Mouse (Mus musculus) liver, embryonic 14.5 days (tissue): ENCODE measurements around the gene Eya4. TPM values are rescaled to one million over a fixed set of nuclear protein-coding genes. Genes with fewer than 3 reads are reported as not detected.

Source experiments
- ATAC-seq: fragments of 200-750 bp; cut with Nextera tagmentation; 2 replicates; pipeline ENCODE4 v1.8.0; 2017; ENCODE audit warnings: moderate number of reproducible peaks, mild to moderate bottlenecking, moderate library complexity; ENCODE audit not compliant: insufficient read depth
- DNase-seq, 3 experiments: peaks; one replicate each; pipeline ENCODE4 v3.0.0-alpha.2; 2012 to 2013; ENCODE audit warnings: low read depth in 3 of 3, low spot score in 3 of 3
- H3K27ac ChIP-seq: fragments of 300-500 bp; sonication (generic); 2 replicates; pipeline ENCODE4 v1.5.1; 2014; ENCODE audit warnings: moderate library complexity, mild to moderate bottlenecking, control low read depth, inconsistent platforms
- H3K27me3 ChIP-seq: fragments of 300-500 bp; sonication (generic); 2 replicates; pipeline ENCODE4 v1.6.1; 2014; ENCODE audit warnings: mild to moderate bottlenecking, low read length, moderate library complexity; ENCODE audit not compliant: control insufficient read depth, insufficient read depth
- H3K36me3 ChIP-seq: fragments of 300-500 bp; sonication (generic); replicated peaks from 2 replicates; pipeline ENCODE4 v1.6.1; 2014; ENCODE audit warnings: low read depth; ENCODE audit not compliant: control insufficient read depth, insufficient read depth
- H3K4me1 ChIP-seq, 2 experiments: fragments of 200-500 bp in 1 of 2; fragments of 300-500 bp in 1 of 2; sonication (generic) in 1 of 2; replicated peaks; 2 replicates each; pipeline ENCODE4 v1.6.1; 2012 to 2014; ENCODE audit warnings: antibody characterized with exemption in 1 of 2, inconsistent platforms in 1 of 2, low read length in 1 of 2; ENCODE audit not compliant: control insufficient read depth in 2 of 2, insufficient read depth in 2 of 2
- H3K4me2 ChIP-seq: fragments of 300-500 bp; sonication (generic); 2 replicates; pipeline ENCODE4 v1.6.1; 2014; ENCODE audit warnings: low read depth, mild to moderate bottlenecking, control low read depth, moderate library complexity
- H3K4me3 ChIP-seq, 2 experiments: fragments of 200-500 bp in 1 of 2; fragments of 300-500 bp in 1 of 2; sonication (generic) in 1 of 2; 2 replicates each; pipeline ENCODE4 v1.5.1; 2012 to 2014; ENCODE audit warnings: low read depth in 2 of 2, low read length in 2 of 2, mild to moderate bottlenecking in 2 of 2, control low read depth in 1 of 2, inconsistent platforms in 1 of 2, moderate library complexity in 1 of 2; ENCODE audit not compliant: insufficient read depth in 1 of 2
- H3K9ac ChIP-seq: fragments of 300-500 bp; sonication (generic); replicated peaks from 2 replicates; pipeline ENCODE4 v1.6.1; 2014; ENCODE audit warnings: mild to moderate bottlenecking, control low read depth, moderate library complexity
- H3K9me3 ChIP-seq: fragments of 300-500 bp; sonication (generic); 2 replicates; pipeline ENCODE4 v1.6.1; 2016; ENCODE audit warnings: low read length, mixed read lengths; ENCODE audit not compliant: control insufficient read depth
- CTCF ChIP-seq: IDR thresholded peaks from 2 replicates; pipeline ENCODE4 v1.5.1; 2016; ENCODE audit warnings: antibody characterized with exemption, low read depth, control low read depth
- EP300 ChIP-seq: IDR thresholded peaks from 2 replicates; pipeline ENCODE4 v1.6.1; 2016; ENCODE audit warnings: antibody characterized with exemption, low read depth
- WGBS: fragments of 180-500 bp; shearing (Covaris S2); extraction: QIAGEN DNeasy Blood & Tissue Kit; methylation state at CpG from one replicate; pipeline ENCODE4 v1.1.7; 2014; ENCODE audit not compliant: insufficient replicate concordance; 5-methylcytosine and 5-hydroxymethylcytosine counted together
- polyA plus RNA-seq, 2 experiments: library from polyadenylated mRNA; depleted of rRNA in 1 of 2; stranded (reverse) in 1 of 2; unstranded in 1 of 2; fragments of >200 nt; fragmentation: Nextera tagmentation in 1 of 2; extraction: Ambion mirVana in 1 of 2; gene quantifications; 2 replicates each; pipeline versions ENCODE4 v1.2.1 to v1.2.3; 2012 to 2014

The Eya4 gene
- polyA plus RNA-seq, 2 experiments = 0.13 to 0.19 TPM

GRCm38 (mm10) chr10:23179285-23179684, 171.3 kb downstream of the Eya4 start:
- no peak overlapping the region for H3K27ac ChIP-seq
- DNase-seq = no peak
- H3K27me3 ChIP-seq = no peaks in the 10 kb centered on the region
- H3K4me1 ChIP-seq = no peaks in the 10 kb centered on the region
- TF ChIP-seq EP300 (no peak), CTCF (no peak)
- no peak for ATAC-seq
- no peak overlapping the region for H3K9ac ChIP-seq
- no peaks in the 10 kb centered on the region for H3K36me3 ChIP-seq
- no peak overlapping the region for H3K4me3 ChIP-seq
- no peaks in the 10 kb centered on the region for H3K9me3 ChIP-seq
- WGBS = 53% methylated on average over 6 of the region's 6 CpGs
- H3K4me2 ChIP-seq = no peak overlapping the region

GRCm38 (mm10) chr10:23177347-23178046, 173.1 kb downstream of the Eya4 start:
- Histone ChIP-seq H3K27ac (no peak overlapping the region), H3K4me1 (no peaks in the 10 kb centered on the region), H3K4me3 (no peak overlapping the region), H3K9me3 (no peaks in the 10 kb centered on the region), H3K9ac (no peak overlapping the region), H3K27me3 (no peaks in the 10 kb centered on the region), H3K36me3 (no peaks in the 10 kb centered on the region), H3K4me2 (no peak overlapping the region)
- ATAC-seq (no peak), DNase-seq (no peak)
- WGBS = 51% methylated on average over 5 of the region's 5 CpGs
- no peak for TF ChIP-seq CTCF
- TF ChIP-seq EP300 = no peak

- H3K4me2 ChIP-seq = no peak overlapping the region
Measured at GRCm38 (mm10) chr10:23176666-23177346, 173.8 kb downstream of the Eya4 start.

GRCm38 (mm10) chr10:23171541-23171940, 179.0 kb downstream of the Eya4 start:
- H3K27me3 ChIP-seq = no peaks in the 10 kb centered on the region
- no peaks in the 10 kb centered on the region for H3K4me1 ChIP-seq
- WGBS = 76% methylated on average over 7 of the region's 7 CpGs
- TF ChIP-seq CTCF = no peak
- no peak for TF ChIP-seq EP300
- H3K9ac ChIP-seq = no peak overlapping the region
- no peaks in the 10 kb centered on the region for H3K36me3 ChIP-seq
- H3K4me2 ChIP-seq = no peak overlapping the region
- no peak for ATAC-seq
- no peaks in the 10 kb centered on the region for H3K9me3 ChIP-seq
- H3K4me3 ChIP-seq = no peak overlapping the region
- no peak for DNase-seq
- no peak overlapping the region for H3K27ac ChIP-seq

More at GRCm38 (mm10) chr10:23176666-23177346, 173.8 kb downstream of the Eya4 start:
- Histone ChIP-seq H3K9me3 (no peaks in the 10 kb centered on the region), H3K27me3 (no peaks in the 10 kb centered on the region), H3K36me3 (no peaks in the 10 kb centered on the region), H3K27ac (no peak overlapping the region), H3K9ac (no peak overlapping the region), H3K4me1 (no peaks in the 10 kb centered on the region), H3K4me3 (no peak overlapping the region)
- no peak for DNase-seq
- no peak for ATAC-seq
- 43% methylated on average over 8 of the region's 8 CpGs for WGBS
- no peak for TF ChIP-seq EP300
- no peak for TF ChIP-seq CTCF

- Histone ChIP-seq H3K36me3 (no peaks in the 10 kb centered on the region), H3K9me3 (no peaks in the 10 kb centered on the region), H3K27ac (no peak overlapping the region), H3K4me2 (no peak overlapping the region), H3K9ac (no peak overlapping the region), H3K4me3 (no peak overlapping the region), H3K4me1 (no peaks in the 10 kb centered on the region), H3K27me3 (no peaks in the 10 kb centered on the region)
- WGBS = 50% methylated on average over 7 of the region's 7 CpGs
- ATAC-seq (no peak), DNase-seq (no peak)
- TF ChIP-seq CTCF = no peak
- TF ChIP-seq EP300 = no peak
Measured at GRCm38 (mm10) chr10:23165089-23165642, 185.4 kb downstream of the Eya4 start.
